Mouse (Mus musculus) natural killer cell, adult 2 months (primary cell): ENCODE measurements around the gene Sdf2l1.
"Not testable (repeated sequence)": the region's sequence is repeated elsewhere in the genome, so short reads cannot be mapped to it uniquely, and the experiment has no call there.

Experiments
- DNase-seq, 2 experiments: peaks; one replicate each; pipeline ENCODE4 v3.0.0; 2022; ENCODE audit warnings: low spot score in 2 of 2

Sdf2l1 gene

GRCm38 (mm10) chr16:17132089-17132905 is at the start of gene Sdf2l1:
Gene Sdf2l1 (minus strand): TSS chr16:17132383.
- DNase-seq: peak; percentile 89 to 93

GRCm38 (mm10) chr16:17181382-17181781 is 49.2 kb upstream of the Sdf2l1 start:
- peak in 1 of 2 experiments; percentile 44 for DNase-seq

- peak in 1 of 2 experiments; percentile 13 for DNase-seq
These were observed 47.5 kb upstream of the Sdf2l1 start for GRCm38 (mm10) chr16:17179706-17180105.

GRCm38 (mm10) chr16:17177623-17178170 is 45.5 kb upstream of the Sdf2l1 start:
- peak in 1 of 2 experiments; percentile 6 for DNase-seq

- DNase-seq: no peak
These were observed 43.6 kb upstream of the Sdf2l1 start for GRCm38 (mm10) chr16:17175765-17176164.

GRCm38 (mm10) chr16:17168049-17168448 is 35.9 kb upstream of the Sdf2l1 start:
- no peak for DNase-seq

GRCm38 (mm10) chr16:17167179-17167578 is 35.0 kb upstream of the Sdf2l1 start:
- DNase-seq: no peak

GRCm38 (mm10) chr16:17165478-17165877 is 33.3 kb upstream of the Sdf2l1 start:
- not testable (repeated sequence) for DNase-seq

- DNase-seq: no peak
These were observed 22.2 kb upstream of the Sdf2l1 start for GRCm38 (mm10) chr16:17154346-17154745.

GRCm38 (mm10) chr16:17151874-17152273 is 19.7 kb upstream of the Sdf2l1 start:
- DNase-seq: no peak

- DNase-seq: no peak
These were observed 18.5 kb upstream of the Sdf2l1 start for GRCm38 (mm10) chr16:17150520-17151258.

GRCm38 (mm10) chr16:17148084-17148483 is 15.9 kb upstream of the Sdf2l1 start:
- no peak for DNase-seq

- DNase-seq: peak in 1 of 2 experiments; percentile 23
These were observed 15.3 kb upstream of the Sdf2l1 start for GRCm38 (mm10) chr16:17147391-17147929.

- peak; percentile 59 to 77 for DNase-seq
These were observed 14.6 kb upstream of the Sdf2l1 start, which contains the start of gene Ccdc116 for GRCm38 (mm10) chr16:17146772-17147235. Gene Ccdc116 (minus strand): TSS chr16:17147229.

GRCm38 (mm10) chr16:17144339-17144738 is 12.2 kb upstream of the Sdf2l1 start, which contains the start of gene Ydjc:
Gene Ydjc (plus strand): TSS chr16:17144621.
- DNase-seq: no peak

- DNase-seq: no peak
These were observed 5.2 kb upstream of the Sdf2l1 start for GRCm38 (mm10) chr16:17137355-17137754.

GRCm38 (mm10) chr16:17132906-17133200 is 670 bp upstream of the Sdf2l1 start:
- no peak for DNase-seq

GRCm38 (mm10) chr16:17131191-17132088 is 743 bp downstream of the Sdf2l1 start:
- DNase-seq: peak; percentile 13 to 20

GRCm38 (mm10) chr16:17127292-17127691 is 4.9 kb downstream of the Sdf2l1 start:
- DNase-seq: peak; percentile 50 to 66

- peak; percentile 66 to 71 for DNase-seq
These were observed 7.2 kb downstream of the Sdf2l1 start, which contains the start of gene 2610318N02Rik for GRCm38 (mm10) chr16:17124871-17125520. Gene 2610318N02Rik (minus strand): TSS chr16:17125167.
